Mouse (Mus musculus) liver, postnatal 0 days (tissue): ENCODE results near the gene Pard3b. TPM values are rescaled to one million over a fixed set of nuclear protein-coding genes. Genes with fewer than 3 reads are reported as not detected.

Experiments
- ATAC-seq: fragments of 200-750 bp; cut with Nextera tagmentation; 2 replicates; pipeline ENCODE4 v1.8.0; 2017; ENCODE audit warnings: mild to moderate bottlenecking, moderate library complexity
- DNase-seq: peaks from one replicate; pipeline ENCODE4 v3.0.0-alpha.2; 2016
- H3K27ac ChIP-seq: fragments of 300-500 bp; sonication (generic); 2 replicates; pipeline ENCODE4 v1.5.1; 2014; ENCODE audit warnings: antibody characterized with exemption, moderate library complexity, mild to moderate bottlenecking, low read depth
- H3K27me3 ChIP-seq: fragments of 300-500 bp; sonication (generic); 2 replicates; pipeline ENCODE4 v1.6.1; 2014; ENCODE audit warnings: low read length, control low read depth, mixed read lengths; ENCODE audit not compliant: insufficient read depth
- H3K36me3 ChIP-seq: fragments of 300-500 bp; sonication (generic); replicated peaks from 2 replicates; pipeline ENCODE4 v1.6.1; 2014; ENCODE audit warnings: mild to moderate bottlenecking, control low read depth, low read length, moderate library complexity, mixed read lengths; ENCODE audit not compliant: insufficient read depth
- H3K4me1 ChIP-seq: fragments of 300-500 bp; sonication (generic); 2 replicates; pipeline ENCODE4 v1.6.1; 2014; ENCODE audit warnings: antibody characterized with exemption, mild to moderate bottlenecking, control low read depth; ENCODE audit not compliant: insufficient read depth
- H3K4me2 ChIP-seq: fragments of 300-500 bp; sonication (generic); 2 replicates; pipeline ENCODE4 v1.6.1; 2014; ENCODE audit warnings: low read depth, mild to moderate bottlenecking, low read length, moderate library complexity, mixed read lengths
- H3K4me3 ChIP-seq: fragments of 300-500 bp; sonication (generic); 2 replicates; pipeline ENCODE4 v1.5.1; 2014; ENCODE audit warnings: low read depth, low read length
- H3K9ac ChIP-seq: fragments of 300-500 bp; sonication (generic); replicated peaks from 2 replicates; pipeline ENCODE4 v1.6.1; 2014; ENCODE audit warnings: mild to moderate bottlenecking, moderate library complexity
- H3K9me3 ChIP-seq: fragments of 300-500 bp; sonication (generic); 2 replicates; pipeline ENCODE4 v1.6.1; 2016; ENCODE audit warnings: mild to moderate bottlenecking, control low read depth, low read length, mixed read lengths
- CTCF ChIP-seq: sonication (generic); IDR thresholded peaks from 2 replicates; pipeline ENCODE4 v1.5.1; 2016; ENCODE audit warnings: antibody characterized with exemption, low read depth
- EP300 ChIP-seq: IDR thresholded peaks from 2 replicates; pipeline ENCODE4 v1.6.1; 2016; ENCODE audit warnings: antibody characterized with exemption, low read depth, mild to moderate bottlenecking
- WGBS: fragments of 180-500 bp; shearing (Covaris S2); extraction: QIAGEN DNeasy Blood & Tissue Kit; methylation state at CpG from one replicate; pipeline ENCODE4 v1.1.7; 2014; ENCODE audit not compliant: insufficient replicate concordance; 5-methylcytosine and 5-hydroxymethylcytosine counted together
- polyA plus RNA-seq: library from polyadenylated mRNA; unstranded; fragments of >200 nt; fragmentation: Nextera tagmentation; extraction: Ambion mirVana; gene quantifications from 2 replicates; pipeline ENCODE4 v1.2.1, GENCODE M21; 2015

Pard3b gene
- polyA plus RNA-seq, 1 experiment from 2014 or later: 2.8 TPM

DNA sequence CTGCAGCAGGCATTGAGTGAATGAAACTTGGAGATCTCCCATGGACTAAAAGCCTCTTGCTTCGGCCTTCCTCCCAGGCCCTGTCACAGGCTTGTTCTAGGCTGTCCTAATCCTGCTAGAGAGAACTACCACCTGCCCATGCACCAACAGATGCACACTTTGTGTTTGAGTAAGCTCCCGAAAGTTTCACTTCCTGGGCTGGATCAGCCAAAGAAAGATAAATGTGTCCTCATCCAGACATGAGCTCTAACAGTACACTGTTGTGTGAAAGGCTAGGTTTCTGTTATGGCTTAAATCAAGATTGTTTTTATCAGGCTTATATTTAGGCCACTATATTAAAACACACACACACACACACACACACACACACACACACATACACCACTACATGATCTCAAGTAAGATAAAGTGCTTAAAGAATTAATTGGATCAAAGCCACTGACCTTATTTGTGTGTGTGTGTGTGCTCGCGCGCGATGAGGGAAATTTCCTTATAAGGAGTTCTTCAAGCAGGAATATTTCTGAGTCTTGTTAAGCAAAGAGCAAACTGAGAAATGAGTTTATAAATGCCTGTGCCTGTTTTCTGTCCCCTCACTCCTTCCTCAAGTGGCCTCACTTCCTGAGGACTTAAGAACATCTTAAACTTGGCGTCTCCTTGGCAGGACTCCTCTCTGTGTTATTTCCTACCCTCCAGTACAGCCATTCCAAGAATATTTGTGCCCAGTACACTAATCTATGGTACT is 940.6 kb downstream of the Pard3b start:
- H3K9ac ChIP-seq: no peak overlapping the region
- TF ChIP-seq CTCF: no peak
- DNase-seq (no peak), ATAC-seq (no peak)
- no peak overlapping the region for H3K4me2 ChIP-seq
- no peaks in the 10 kb centered on the region for H3K36me3 ChIP-seq
- H3K27ac ChIP-seq: no peak overlapping the region
- H3K4me1 ChIP-seq: no peaks in the 10 kb centered on the region
- no peak overlapping the region for H3K4me3 ChIP-seq
- no peaks in the 10 kb centered on the region for H3K9me3 ChIP-seq
- H3K27me3 ChIP-seq: no peaks in the 10 kb centered on the region
- 74% methylated on average over 7 of the region's 7 CpGs for WGBS

DNA sequence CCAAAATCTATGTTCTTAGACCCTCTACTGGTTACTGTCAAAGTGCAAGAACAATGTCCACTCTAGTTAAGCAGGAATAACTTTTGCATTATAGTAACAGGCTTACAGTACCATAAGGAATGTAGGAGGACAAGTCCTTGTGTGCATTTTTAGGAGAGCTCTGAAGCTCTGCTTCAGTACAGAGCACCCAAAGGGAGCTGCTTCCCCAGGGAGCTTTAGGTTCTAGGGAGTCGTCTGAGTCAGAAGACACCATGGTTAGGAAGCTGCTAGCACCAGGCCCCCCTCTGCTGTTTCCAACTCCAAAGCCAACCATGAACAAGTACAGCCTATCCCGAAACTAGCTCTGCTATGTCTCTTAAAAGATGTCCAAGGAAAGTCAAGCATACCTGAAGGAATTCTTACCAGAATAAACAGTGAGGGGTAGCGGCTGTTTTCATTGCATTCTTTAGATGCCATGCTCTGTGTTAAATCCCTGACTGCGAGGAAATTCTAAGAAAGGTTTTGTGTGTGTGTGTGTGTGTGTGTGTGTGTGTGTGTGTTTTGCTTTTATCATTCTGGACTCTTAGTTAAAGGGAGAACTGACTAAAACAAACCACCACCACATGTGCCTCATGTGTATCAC is 941.8 kb downstream of the Pard3b start:
- ATAC-seq (no peak), DNase-seq (no peak)
- no peak overlapping the region for H3K27ac ChIP-seq
- no peaks in the 10 kb centered on the region for H3K9me3 ChIP-seq
- no peak overlapping the region for H3K9ac ChIP-seq
- H3K4me1 ChIP-seq: no peaks in the 10 kb centered on the region
- H3K4me2 ChIP-seq: no peak overlapping the region
- no peak for TF ChIP-seq CTCF
- TF ChIP-seq EP300: no peak
- no peaks in the 10 kb centered on the region for H3K36me3 ChIP-seq
- 50% methylated on average over 4 of the region's 4 CpGs for WGBS
- no peaks in the 10 kb centered on the region for H3K27me3 ChIP-seq
- H3K4me3 ChIP-seq: no peak overlapping the region

DNA sequence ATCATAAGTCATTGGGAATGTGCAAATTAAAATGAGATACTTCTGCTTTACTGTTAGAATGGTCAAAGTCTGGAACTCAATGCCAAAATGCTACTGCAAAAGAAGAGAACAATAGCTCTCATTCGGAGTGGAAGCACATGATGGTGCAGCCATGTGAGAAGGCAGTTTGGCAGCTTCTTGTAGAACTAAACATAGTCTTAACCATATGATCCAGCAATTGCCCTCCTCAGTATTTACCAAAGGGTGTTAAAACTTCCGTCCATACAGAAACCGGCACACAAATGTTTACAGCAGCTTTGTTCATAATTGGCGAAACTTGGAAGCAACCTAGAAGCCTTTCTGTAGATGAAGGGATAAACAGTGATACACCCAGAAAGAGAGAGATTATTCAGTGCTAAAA is 943.9 kb downstream of the Pard3b start:
- no peak for TF ChIP-seq CTCF
- no peak for TF ChIP-seq EP300
- Histone ChIP-seq H3K4me3 (no peak overlapping the region), H3K4me2 (no peak overlapping the region), H3K4me1 (no peaks in the 10 kb centered on the region), H3K9ac (no peak overlapping the region), H3K9me3 (no peaks in the 10 kb centered on the region), H3K27me3 (no peaks in the 10 kb centered on the region), H3K27ac (no peak overlapping the region), H3K36me3 (no peaks in the 10 kb centered on the region)
- DNase-seq (no peak), ATAC-seq (no peak)
- WGBS: 83% methylated on average over 4 of the region's 4 CpGs

DNA sequence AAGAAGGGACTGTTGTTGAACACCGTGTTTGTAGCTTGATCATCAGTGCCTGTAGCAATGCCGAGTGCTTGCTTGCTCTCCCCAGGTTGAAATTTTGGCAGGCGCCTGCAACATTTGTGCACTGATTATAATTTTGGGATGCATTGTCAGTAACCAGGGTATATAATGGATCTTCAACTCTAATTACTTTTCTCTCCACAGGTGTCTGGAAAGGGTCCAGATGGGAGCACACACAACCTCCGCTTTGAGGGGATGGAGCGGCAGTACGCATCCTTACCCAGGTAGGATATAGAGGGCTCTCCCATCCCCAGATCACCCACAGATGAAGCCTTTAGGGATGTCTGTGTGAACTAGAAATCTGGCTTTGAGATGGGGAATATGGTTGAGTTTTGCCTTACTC is 948.9 kb downstream of the Pard3b start:
- H3K27me3 ChIP-seq: no peaks in the 10 kb centered on the region
- no peaks in the 10 kb centered on the region for H3K36me3 ChIP-seq
- no peaks in the 10 kb centered on the region for H3K9me3 ChIP-seq
- H3K4me3 ChIP-seq: no peak overlapping the region
- no peak overlapping the region for H3K4me2 ChIP-seq
- DNase-seq (no peak), ATAC-seq (no peak)
- WGBS: 88% methylated on average over 6 of the region's 6 CpGs
- no peak for TF ChIP-seq CTCF
- TF ChIP-seq EP300: no peak
- no peak overlapping the region for H3K9ac ChIP-seq
- H3K27ac ChIP-seq: no peak overlapping the region
- no peaks in the 10 kb centered on the region for H3K4me1 ChIP-seq

DNA sequence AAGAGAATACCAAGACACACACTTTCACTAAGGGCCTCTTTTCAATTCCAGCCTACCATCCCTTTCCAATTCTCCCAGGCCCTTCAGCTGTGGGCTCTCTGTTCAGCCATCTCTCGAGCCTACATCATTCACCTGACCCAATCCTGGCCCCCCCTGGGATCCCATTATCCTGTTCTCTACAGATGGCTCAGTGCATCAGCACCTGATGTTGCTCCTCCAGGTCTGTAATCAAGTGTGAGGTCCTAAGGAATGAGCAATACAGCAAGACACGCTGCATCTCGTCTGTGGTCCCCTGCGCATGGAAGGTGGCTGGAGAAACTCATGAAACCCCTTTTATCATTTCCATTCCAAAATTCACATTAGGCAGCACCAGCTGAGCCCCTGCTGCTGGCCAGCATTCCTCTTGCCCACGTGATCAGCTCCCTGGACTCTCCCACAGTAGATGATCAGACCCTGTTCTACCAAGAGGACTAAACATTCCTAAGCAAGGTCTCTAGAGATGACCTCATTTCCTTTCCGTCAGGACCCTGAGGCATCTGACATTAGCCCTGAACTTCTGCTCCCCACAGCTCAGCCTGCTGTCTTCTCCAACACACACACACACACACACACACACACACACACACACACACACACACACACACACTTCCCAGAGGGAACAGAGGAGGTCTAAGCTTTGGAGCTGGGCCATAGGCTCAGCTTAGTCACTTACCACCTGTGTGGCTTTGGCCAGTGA is 952.8 kb downstream of the Pard3b start:
- no peak for ATAC-seq
- Histone ChIP-seq H3K27me3 (no peaks in the 10 kb centered on the region), H3K36me3 (no peaks in the 10 kb centered on the region), H3K9ac (no peak overlapping the region), H3K4me1 (no peaks in the 10 kb centered on the region), H3K27ac (no peak overlapping the region), H3K4me2 (no peak overlapping the region), H3K4me3 (no peak overlapping the region), H3K9me3 (no peaks in the 10 kb centered on the region)
- 67% methylated on average over 6 of the region's 6 CpGs for WGBS
- TF ChIP-seq EP300 (no peak), CTCF (no peak)
- no peak for DNase-seq

DNA sequence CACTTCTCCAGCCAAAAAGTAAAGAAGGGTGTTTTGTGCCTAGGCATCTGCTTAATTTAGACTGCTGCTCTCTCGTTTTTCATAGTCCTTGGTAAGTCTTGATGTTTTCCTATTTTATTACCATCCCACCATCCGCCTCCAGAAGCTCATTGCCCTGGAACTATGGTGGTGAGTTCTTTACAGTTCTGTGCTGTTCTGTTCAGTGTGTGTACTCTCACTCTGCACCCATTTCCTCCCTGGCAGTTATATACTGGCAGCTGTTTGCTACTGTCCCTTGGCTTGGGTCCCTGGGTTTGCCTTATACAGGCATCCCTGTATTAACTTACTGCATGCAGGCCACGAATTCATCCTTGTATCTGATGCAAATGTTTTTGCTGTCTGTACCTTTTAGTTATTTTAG is 956.8 kb downstream of the Pard3b start:
- Histone ChIP-seq H3K27me3 (no peaks in the 10 kb centered on the region), H3K36me3 (no peaks in the 10 kb centered on the region), H3K4me1 (no peaks in the 10 kb centered on the region), H3K4me2 (no peak overlapping the region), H3K27ac (no peak overlapping the region), H3K9me3 (no peaks in the 10 kb centered on the region), H3K9ac (no peak overlapping the region), H3K4me3 (no peak overlapping the region)
- TF ChIP-seq EP300 (no peak), CTCF (no peak)
- ATAC-seq (no peak), DNase-seq (no peak)
- WGBS: 66% methylated on average over 3 of the region's 3 CpGs
